Mouse (Mus musculus): Measurements from ENCODE around the gene Gdpd3.

GRCm38 (mm10) chr7:126717566-126717965, 48.6 kb upstream of the Gdpd3 start:
- TF ChIP-seq CTCF (IDR thresholded peaks at IDR 0.05; ENCODE audit: low read depth) (no peak), EP300 (IDR thresholded peaks at IDR 0.05; ENCODE audit: low read depth) (no peak)

All from liver, postnatal 0 days (tissue).